Mouse (Mus musculus) kidney, embryonic 15.5 days (tissue): ENCODE data around the gene Cux1. TPM values are rescaled to one million over a fixed set of nuclear protein-coding genes. Genes with fewer than 3 reads are reported as not detected.

Experiments used
- ATAC-seq: fragments of 200-750 bp; cut with Nextera tagmentation; replicated peaks from 2 replicates; pipeline ENCODE4 v1.8.0; 2017; ENCODE audit warnings: moderate TSS enrichment; ENCODE audit not compliant: low FRiP score
- H3K27ac ChIP-seq: fragments of 300-500 bp; sonication (generic); 2 replicates; pipeline ENCODE4 v1.5.1; 2015; ENCODE audit warnings: mild to moderate bottlenecking, inconsistent platforms
- H3K27me3 ChIP-seq: fragments of 300-500 bp; sonication (generic); 2 replicates; pipeline ENCODE4 v1.6.1; 2015; ENCODE audit warnings: inconsistent platforms
- H3K36me3 ChIP-seq: fragments of 300-500 bp; sonication (generic); 2 replicates; pipeline ENCODE4 v1.6.1; 2015; ENCODE audit warnings: inconsistent platforms
- H3K4me1 ChIP-seq: fragments of 300-500 bp; sonication (generic); 2 replicates; pipeline ENCODE4 v1.6.1; 2015; ENCODE audit warnings: inconsistent platforms
- H3K4me2 ChIP-seq: fragments of 300-500 bp; sonication (generic); 2 replicates; pipeline ENCODE4 v1.6.1; 2015; ENCODE audit warnings: moderate library complexity, mild to moderate bottlenecking, inconsistent platforms
- H3K4me3 ChIP-seq: fragments of 300-500 bp; sonication (generic); replicated peaks from 2 replicates; pipeline ENCODE4 v1.5.1; 2015; ENCODE audit warnings: mild to moderate bottlenecking, inconsistent platforms
- H3K9ac ChIP-seq: fragments of 300-500 bp; sonication (generic); 2 replicates; pipeline ENCODE4 v1.6.1; 2015; ENCODE audit warnings: mild to moderate bottlenecking, inconsistent platforms
- H3K9me3 ChIP-seq: fragments of 300-500 bp; sonication (generic); replicated peaks from 2 replicates; pipeline ENCODE4 v1.6.1; 2016; ENCODE audit warnings: inconsistent platforms
- WGBS: fragments of 180-500 bp; shearing (Covaris S2); methylation state at CpG from one replicate; pipeline ENCODE4 v1.1.7; 2015; ENCODE audit warnings: mixed read lengths; 5-methylcytosine and 5-hydroxymethylcytosine counted together
- polyA plus RNA-seq: library from polyadenylated mRNA; unstranded; fragments of >200 nt; fragmentation: Nextera tagmentation; extraction: Ambion mirVana; gene quantifications from 2 replicates; pipeline ENCODE4 v1.2.1, GENCODE M21; 2015

Cux1 gene
- polyA plus RNA-seq, 1 experiment from 2014 or later: 110 TPM

- peak overlapping the region; percentile 71 for H3K4me3 ChIP-seq
- H3K36me3 ChIP-seq: no peaks in the 10 kb centered on the region
- H3K27ac ChIP-seq: peak overlapping the region; percentile 95
- no peaks in the 10 kb centered on the region for H3K9me3 ChIP-seq
- WGBS: under 1% methylated on average over 32 of the region's 32 CpGs
- H3K27me3 ChIP-seq: no peaks in the 10 kb centered on the region
- peak overlapping the region; percentile 88 for H3K9ac ChIP-seq
- no peak for ATAC-seq
- H3K4me1 ChIP-seq: peaks cover 52% of the 10 kb centered on the region
- H3K4me2 ChIP-seq: peak overlapping the region; percentile 98
These were observed 1.9 kb downstream of the Cux1 start for GRCm38 (mm10) chr5:136565311-136565811.

DNA sequence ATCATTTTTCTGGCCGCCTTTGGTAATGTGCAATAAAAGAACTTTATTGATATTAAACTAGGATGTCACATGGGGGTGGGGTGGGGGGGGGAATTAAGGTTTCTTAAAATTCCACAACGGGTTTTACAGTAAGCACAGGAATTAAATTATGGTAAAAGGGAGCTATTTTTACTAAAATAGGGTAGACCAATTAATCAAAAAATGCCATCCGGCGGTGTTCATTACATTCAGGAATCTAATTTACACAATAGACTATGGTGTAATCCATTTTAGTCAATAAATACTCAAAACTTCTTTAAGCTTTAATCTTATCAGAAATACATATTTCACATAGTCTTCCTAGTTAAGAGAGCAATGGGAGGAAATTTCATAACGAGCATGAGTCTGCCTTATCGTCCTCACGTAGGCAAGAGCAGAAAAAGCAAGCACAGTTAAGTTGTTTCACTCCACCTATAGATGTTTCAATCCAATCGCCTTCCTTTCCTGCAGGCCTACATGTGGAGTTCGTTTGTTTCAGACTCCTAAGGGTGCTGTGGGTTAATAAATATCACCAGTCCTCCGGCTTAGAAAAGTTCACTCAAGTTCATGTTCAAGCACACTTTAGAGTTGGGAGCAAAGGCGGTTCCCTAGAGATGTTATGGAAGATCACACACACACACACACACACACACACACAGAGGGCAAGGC, 2.5 kb downstream of the Cux1 start:
- ATAC-seq: no peak
- peak overlapping the region; percentile 95; the same call in 1 of the 2 replicates for H3K27ac ChIP-seq
- WGBS: 37% methylated on average over 11 of the region's 11 CpGs

GRCm38 (mm10) chr5:136563996-136564395, 3.3 kb downstream of the Cux1 start:
- no peaks in the 10 kb centered on the region for H3K36me3 ChIP-seq
- H3K4me3 ChIP-seq: no peak overlapping the region
- H3K27me3 ChIP-seq: no peaks in the 10 kb centered on the region
- H3K9ac ChIP-seq: no peak overlapping the region
- H3K9me3 ChIP-seq: no peaks in the 10 kb centered on the region
- H3K4me2 ChIP-seq: peak overlapping the region; percentile 98
- H3K27ac ChIP-seq: 0 out of 2 replicates have a peak overlapping the region, but pooled peaks have one; percentile 15
- ATAC-seq: no peak
- 64% methylated on average over 3 of the region's 3 CpGs for WGBS
- peaks cover 57% of the 10 kb centered on the region for H3K4me1 ChIP-seq

More for the DNA sequence above, 2.5 kb downstream of the Cux1 start:
- peak overlapping the region; percentile 98 for H3K4me2 ChIP-seq
- no peaks in the 10 kb centered on the region for H3K27me3 ChIP-seq
- peak overlapping the region; percentile 88 for H3K9ac ChIP-seq
- H3K4me3 ChIP-seq: peak overlapping the region; percentile 71
- no peaks in the 10 kb centered on the region for H3K9me3 ChIP-seq
- H3K36me3 ChIP-seq: no peaks in the 10 kb centered on the region
- H3K4me1 ChIP-seq: peaks cover 52% of the 10 kb centered on the region

- H3K4me2 ChIP-seq: no peak overlapping the region
- H3K27ac ChIP-seq: no peak overlapping the region
- no peak overlapping the region for H3K4me3 ChIP-seq
- no peak for ATAC-seq
- no peaks in the 10 kb centered on the region for H3K9me3 ChIP-seq
- H3K36me3 ChIP-seq: no peaks in the 10 kb centered on the region
- H3K9ac ChIP-seq: no peak overlapping the region
- WGBS: 59% methylated on average over 4 of the region's 4 CpGs
- peaks cover 51% of the 10 kb centered on the region for H3K4me1 ChIP-seq
- H3K27me3 ChIP-seq: no peaks in the 10 kb centered on the region
These were observed 4.2 kb downstream of the Cux1 start for GRCm38 (mm10) chr5:136563104-136563503.

GRCm38 (mm10) chr5:136562212-136562611, 5.1 kb downstream of the Cux1 start:
- Histone ChIP-seq H3K4me1 (peaks cover 55% of the 10 kb centered on the region), H3K27me3 (no peaks in the 10 kb centered on the region), H3K4me2 (no peak overlapping the region), H3K4me3 (no peak overlapping the region), H3K27ac (no peak overlapping the region), H3K36me3 (no peaks in the 10 kb centered on the region), H3K9ac (no peak overlapping the region), H3K9me3 (no peaks in the 10 kb centered on the region)
- ATAC-seq: no peak
- 58% methylated on average over 1 of the region's 1 CpGs for WGBS

- Histone ChIP-seq H3K9ac (no peak overlapping the region), H3K4me3 (no peak overlapping the region), H3K9me3 (no peaks in the 10 kb centered on the region), H3K27ac (no peak overlapping the region), H3K4me1 (peaks cover 61% of the 10 kb centered on the region), H3K36me3 (no peaks in the 10 kb centered on the region), H3K4me2 (no peak overlapping the region), H3K27me3 (no peaks in the 10 kb centered on the region)
- 88% methylated on average over 1 of the region's 1 CpGs for WGBS
- ATAC-seq: no peak
These were observed 5.6 kb downstream of the Cux1 start for GRCm38 (mm10) chr5:136561641-136562040.

- ATAC-seq: no peak
- Histone ChIP-seq H3K9me3 (no peaks in the 10 kb centered on the region), H3K4me1 (peaks cover 71% of the 10 kb centered on the region), H3K4me3 (no peak overlapping the region), H3K9ac (no peak overlapping the region), H3K36me3 (no peaks in the 10 kb centered on the region), H3K27ac (no peak overlapping the region), H3K4me2 (no peak overlapping the region), H3K27me3 (no peaks in the 10 kb centered on the region)
- 44% methylated on average over 7 of the region's 7 CpGs for WGBS
These were observed 6.6 kb downstream of the Cux1 start for GRCm38 (mm10) chr5:136560656-136561055.

- H3K9me3 ChIP-seq: no peaks in the 10 kb centered on the region
- H3K36me3 ChIP-seq: no peaks in the 10 kb centered on the region
- 49% methylated on average over 4 of the region's 4 CpGs for WGBS
- no peak for ATAC-seq
- no peak overlapping the region for H3K27ac ChIP-seq
- H3K9ac ChIP-seq: no peak overlapping the region
- H3K4me2 ChIP-seq: no peak overlapping the region
- no peak overlapping the region for H3K4me3 ChIP-seq
- no peaks in the 10 kb centered on the region for H3K27me3 ChIP-seq
- peaks cover 64% of the 10 kb centered on the region for H3K4me1 ChIP-seq
These were observed 9.8 kb downstream of the Cux1 start for GRCm38 (mm10) chr5:136557446-136557845.

DNA sequence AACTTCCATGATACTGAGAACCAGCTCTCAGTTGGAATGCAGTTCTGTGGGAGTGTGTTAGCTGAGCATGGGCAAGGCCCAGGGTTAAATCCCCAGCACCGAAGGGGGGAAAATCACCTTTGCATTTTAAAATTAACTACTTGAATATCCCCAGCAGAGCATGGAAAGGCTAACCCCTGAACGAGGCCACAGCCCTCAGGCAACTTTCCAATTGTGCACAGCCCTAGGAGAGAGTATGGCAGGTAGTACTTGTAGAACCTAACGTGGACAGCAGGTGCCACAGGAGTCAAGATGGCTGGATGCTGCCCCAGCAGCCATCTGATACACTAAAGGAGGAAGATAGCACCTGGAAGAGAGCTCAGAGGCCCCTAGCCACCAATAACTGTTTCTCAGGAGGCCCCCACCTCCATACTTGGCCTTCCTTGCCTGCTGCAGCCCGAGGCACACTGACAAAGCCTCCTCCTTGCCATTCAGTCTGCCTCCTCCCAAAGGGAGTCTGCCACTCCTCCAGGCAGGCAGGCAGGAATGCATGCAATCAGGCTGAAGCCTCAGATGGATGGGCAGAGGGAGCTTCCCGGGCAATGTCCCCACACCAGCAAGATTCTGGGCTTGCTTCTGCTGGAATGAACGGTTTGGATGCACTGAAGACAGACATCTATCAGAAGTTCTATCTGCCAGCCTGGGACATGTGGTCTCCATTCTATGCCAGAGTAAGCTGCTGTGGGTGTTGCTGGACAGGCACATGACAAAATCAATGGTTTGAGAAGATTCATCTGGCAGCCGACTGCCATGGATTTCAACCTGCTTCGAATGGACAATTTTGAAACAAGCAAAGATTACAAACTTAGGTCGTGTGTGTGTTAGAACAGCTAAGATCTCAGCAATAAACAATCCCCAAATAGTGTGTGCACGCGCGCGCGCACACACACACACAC, 10.7 kb downstream of the Cux1 start:
- H3K4me3 ChIP-seq: no peak overlapping the region
- H3K27me3 ChIP-seq: no peaks in the 10 kb centered on the region
- H3K36me3 ChIP-seq: no peaks in the 10 kb centered on the region
- H3K27ac ChIP-seq: peak overlapping the region; percentile 59
- peaks cover 72% of the 10 kb centered on the region for H3K4me1 ChIP-seq
- ATAC-seq: no peak
- H3K4me2 ChIP-seq: no peak overlapping the region
- 74% methylated on average over 14 of the region's 14 CpGs for whole genome bisulfite sequencing
- 0 out of 2 replicates have a peak overlapping the region, but pooled peaks have one; percentile 3 for H3K9ac ChIP-seq
- no peaks in the 10 kb centered on the region for H3K9me3 ChIP-seq

GRCm38 (mm10) chr5:136555703-136556102, 11.6 kb downstream of the Cux1 start:
- peaks cover 73% of the 10 kb centered on the region for H3K4me1 ChIP-seq
- H3K9me3 ChIP-seq: no peaks in the 10 kb centered on the region
- H3K9ac ChIP-seq: no peak overlapping the region
- H3K27me3 ChIP-seq: no peaks in the 10 kb centered on the region
- H3K27ac ChIP-seq: peak overlapping the region; percentile 41; the same call in 1 of the 2 replicates
- no peaks in the 10 kb centered on the region for H3K36me3 ChIP-seq
- no peak for ATAC-seq
- no peak overlapping the region for H3K4me3 ChIP-seq
- WGBS: 18% methylated on average over 5 of the region's 5 CpGs
- no peak overlapping the region for H3K4me2 ChIP-seq

DNA sequence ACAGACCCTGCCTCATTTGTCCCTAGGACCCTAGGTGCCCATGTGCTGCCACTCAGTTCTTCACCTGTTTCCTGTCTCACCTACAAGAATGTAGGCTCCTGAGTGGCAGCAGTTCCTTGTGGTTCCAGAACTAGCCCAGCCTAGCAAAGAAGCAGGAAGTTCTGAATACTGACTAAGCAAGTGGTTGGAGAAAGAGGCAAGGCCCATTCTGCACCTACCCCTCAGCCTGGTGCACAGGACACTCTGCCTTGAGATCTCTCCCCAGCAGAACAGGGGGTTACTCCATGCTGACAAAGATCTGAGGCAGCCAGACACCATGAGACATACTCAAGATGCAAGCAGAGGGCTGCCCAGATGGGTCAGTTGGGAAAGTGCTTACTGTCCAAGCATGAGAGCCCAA, 14.5 kb downstream of the Cux1 start:
- Histone ChIP-seq H3K9me3 (no peaks in the 10 kb centered on the region), H3K4me3 (no peak overlapping the region), H3K27me3 (no peaks in the 10 kb centered on the region), H3K4me1 (peaks cover 72% of the 10 kb centered on the region), H3K36me3 (no peaks in the 10 kb centered on the region), H3K27ac (no peak overlapping the region), H3K9ac (no peak overlapping the region), H3K4me2 (no peak overlapping the region)
- ATAC-seq: no peak

GRCm38 (mm10) chr5:136552093-136552492, 15.2 kb downstream of the Cux1 start:
- Histone ChIP-seq H3K9ac (no peak overlapping the region), H3K4me3 (no peak overlapping the region), H3K27ac (no peak overlapping the region), H3K4me2 (no peak overlapping the region), H3K4me1 (peaks cover 65% of the 10 kb centered on the region), H3K9me3 (no peaks in the 10 kb centered on the region), H3K36me3 (no peaks in the 10 kb centered on the region), H3K27me3 (no peaks in the 10 kb centered on the region)
- ATAC-seq: no peak
- 77% methylated on average over 3 of the region's 3 CpGs for WGBS
